ENCODE assay signal across 8 mouse cellular contexts in the genomic region with DNA sequence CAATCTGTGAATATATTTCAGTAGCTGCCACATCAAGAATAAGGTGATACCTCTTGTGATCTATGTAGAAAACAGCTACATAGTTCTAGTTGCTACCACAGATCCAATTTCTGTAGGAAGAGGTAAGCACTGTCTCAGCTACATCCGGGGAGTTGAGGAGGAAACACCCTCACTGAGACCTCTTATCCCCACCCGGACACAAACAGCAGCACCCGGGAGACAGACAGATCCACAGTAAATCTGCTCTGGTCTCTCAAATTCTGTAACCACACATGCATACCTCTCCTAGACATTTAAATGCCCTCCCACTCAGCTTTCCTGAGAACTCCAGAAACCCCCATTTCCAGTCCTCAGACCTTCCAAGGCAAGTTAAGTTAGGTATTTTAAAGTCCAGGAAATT. TPM values are rescaled to one million over a fixed set of nuclear protein-coding genes. Genes with fewer than 3 reads are reported as not detected.
DNase-seq lines count a peak whose midpoint lies in the region; ATAC-seq and TF ChIP-seq lines count a peak whose summit lies in the region.

No protein-coding gene starts in this region.

- peak overlapping the region; percentile 90 for H3K4me3 ChIP-seq in gastrocnemius, adult 2 months
- H3K4me3 ChIP-seq in embryonic facial prominence, embryonic 13.5 days: peak overlapping the region; percentile 66
- H3K4me3 ChIP-seq in intestine, embryonic 16.5 days (ENCODE audit: low read length): peak overlapping the region; percentile 89
- peak overlapping the region; percentile 63; the same call in 1 of the 2 replicates for H3K4me3 ChIP-seq in midbrain, embryonic 13.5 days (replicated peaks)

- H3K36me3 ChIP-seq in embryonic facial prominence, embryonic 13.5 days: no peaks in the 10 kb centered on the region
- no peaks in the 10 kb centered on the region for H3K36me3 ChIP-seq in intestine, embryonic 16.5 days (ENCODE audit: control insufficient read depth, insufficient read depth, low read length)
- no peaks in the 10 kb centered on the region for H3K36me3 ChIP-seq in midbrain, embryonic 13.5 days

- H3K4me1 ChIP-seq in embryonic facial prominence, embryonic 13.5 days: peaks cover 24% of the 10 kb centered on the region
- H3K4me1 ChIP-seq in intestine, embryonic 16.5 days (ENCODE audit: control insufficient read depth, insufficient read depth, low read length): peaks cover 32% of the 10 kb centered on the region
- H3K4me1 ChIP-seq in midbrain, embryonic 13.5 days (replicated peaks): peaks cover 9% of the 10 kb centered on the region

- H3K9ac ChIP-seq in embryonic facial prominence, embryonic 13.5 days: peak overlapping the region; percentile 82
- peak overlapping the region; percentile 97 for H3K9ac ChIP-seq in intestine, embryonic 16.5 days (ENCODE audit: low read depth, low read length)
- H3K9ac ChIP-seq in midbrain, embryonic 13.5 days (replicated peaks): no peak overlapping the region

- TF ChIP-seq CTCF in gastrocnemius, adult 2 months (IDR thresholded peaks at IDR 0.05): no peak

- ATAC-seq in embryonic facial prominence, embryonic 13.5 days (ENCODE audit: insufficient number of reproducible peaks, insufficient read depth, low FRiP score, low TSS enrichment, low read depth): no peak
- ATAC-seq in intestine, embryonic 16.5 days: no peak
- ATAC-seq in midbrain, embryonic 13.5 days: no peak

- no peaks in the 10 kb centered on the region for H3K9me3 ChIP-seq in embryonic facial prominence, embryonic 13.5 days
- no peaks in the 10 kb centered on the region for H3K9me3 ChIP-seq in intestine, embryonic 16.5 days (ENCODE audit: control insufficient read depth, low read length)
- no peaks in the 10 kb centered on the region for H3K9me3 ChIP-seq in midbrain, embryonic 13.5 days

- WGBS in embryonic facial prominence, embryonic 13.5 days: 27% methylated on average over 3 of the region's 3 CpGs
- WGBS in intestine, embryonic 16.5 days: 18% methylated on average over 3 of the region's 3 CpGs
- 53% methylated on average over 3 of the region's 3 CpGs for WGBS in midbrain, embryonic 13.5 days

- H3K4me2 ChIP-seq in embryonic facial prominence, embryonic 13.5 days: peak overlapping the region; percentile 76
- H3K4me2 ChIP-seq in intestine, embryonic 16.5 days (ENCODE audit: low read depth, low read length): peak overlapping the region; percentile 65
- peak overlapping the region; percentile 78 for H3K4me2 ChIP-seq in midbrain, embryonic 13.5 days (replicated peaks)

- peak overlapping the region; percentile 99 for H3K27ac ChIP-seq in gastrocnemius, adult 2 months
- H3K27ac ChIP-seq in embryonic facial prominence, embryonic 13.5 days: no peak overlapping the region
- H3K27ac ChIP-seq in intestine, embryonic 16.5 days (ENCODE audit: low read length): peak overlapping the region; percentile 97
- H3K27ac ChIP-seq in midbrain, embryonic 13.5 days: no peak overlapping the region

- intact Hi-C loops in gastrocnemius, adult 2 months (cut with DNase I): loop anchor here (5.0 to 10.0 kb wide), 3 partner anchors 74 to 383 kb away; no protein-coding TSS in a partner anchor

- no peaks in the 10 kb centered on the region for H3K27me3 ChIP-seq in embryonic facial prominence, embryonic 13.5 days
- no peaks in the 10 kb centered on the region for H3K27me3 ChIP-seq in intestine, embryonic 16.5 days (replicated peaks; ENCODE audit: control insufficient read depth, insufficient read depth, low read length)
- H3K27me3 ChIP-seq in midbrain, embryonic 13.5 days: peaks cover 6% of the 10 kb centered on the region; the same call in 1 of the 2 replicates

- DNase-seq in gastrocnemius, adult 2 months: peak; percentile 21
- DNase-seq in gastrocnemius, postnatal 4 days (ENCODE audit: low spot score in 2 of 2): no peak
- no peak for DNase-seq in B cell, adult 2 months
- DNase-seq in frontal cortex, postnatal 14 days (ENCODE audit: low spot score in 2 of 2): no peak
- no peak for DNase-seq in c-Kit-positive CD71-positive TER-119-positive erythroid progenitor cells, embryonic 14.5 days (ENCODE audit: low spot score)

RNA-seq across cellular contexts. Expression of gene Ghr, which starts 2.0 kb away (rescaled TPM):
- 100 to 1,000 TPM; 136 to 166 TPM for total RNA-seq in gastrocnemius, adult 2 months (2021)
- 100 to 1,000 TPM; 111 TPM for total RNA-seq in gastrocnemius, postnatal 4 days (2021)
- polyA plus RNA-seq in embryonic facial prominence, embryonic 13.5 days (2015; fragmentation: Nextera tagmentation; extraction: Ambion mirVana): 49.1 and 57.2 TPM in 2 replicates
- 96.5 and 109 TPM in 2 replicates for polyA plus RNA-seq in intestine, embryonic 16.5 days (2015; fragmentation: Nextera tagmentation; extraction: Ambion mirVana)
- 6.7 and 8.8 TPM in 2 replicates for polyA plus RNA-seq in midbrain, embryonic 13.5 days (2015; fragmentation: Nextera tagmentation; extraction: Ambion mirVana)

Comparison
In these comparisons a context has a peak if more than half of its experiments do, and no peak if none do; other contexts are left out.
1. H3K27ac ChIP-seq: peak in gastrocnemius, adult 2 months (single experiment) and intestine, embryonic 16.5 days (single experiment); none in embryonic facial prominence, embryonic 13.5 days (single experiment) and midbrain, embryonic 13.5 days (single experiment).
2. Peak in every context shown above with its lines, with median percentiles within 50 percentile points of each other: H3K4me3 ChIP-seq and H3K4me2 ChIP-seq.